Mouse (Mus musculus) layer of hippocampus, adult 2 months (tissue): ENCODE measurements around the gene Serpina7. TPM values are rescaled to one million over a fixed set of nuclear protein-coding genes. Genes with fewer than 3 reads are reported as not detected.

Experiments used
- DNase-seq, 2 experiments: peaks; one replicate each; pipeline ENCODE4 v3.0.0; 2022; ENCODE audit warnings: low spot score in 2 of 2
- H3K27ac ChIP-seq: fragments of 200-600 bp; 2 replicates; pipeline ENCODE4 v1.8.1; 2022
- H3K4me3 ChIP-seq: fragments of 200-600 bp; 2 replicates; pipeline ENCODE4 v1.8.1; 2022; ENCODE audit warnings: mild to moderate bottlenecking
- CTCF ChIP-seq: fragments of 200-600 bp; conservative IDR thresholded peaks from 2 replicates; pipeline ENCODE4 v1.8.1; 2022; ENCODE audit warnings: antibody characterized with exemption, mild to moderate bottlenecking, moderate library complexity
- long read RNA-seq, 2 experiments: library from polyadenylated mRNA; stranded (forward); transcript quantifications; one replicate each; pipeline ENCODE4 v2.0.0; 2021; ENCODE audit warnings: borderline mapping rate in 2 of 2
- total RNA-seq, 2 experiments: library from RNA; stranded (reverse); gene quantifications; 2 replicates each; pipeline ENCODE4 v1.2.3; 2021

Serpina7 gene
- total RNA-seq = not detected
- long read RNA-seq, experiment 1 = 0 reads
- long read RNA-seq, experiment 2 = 0 reads

DNA sequence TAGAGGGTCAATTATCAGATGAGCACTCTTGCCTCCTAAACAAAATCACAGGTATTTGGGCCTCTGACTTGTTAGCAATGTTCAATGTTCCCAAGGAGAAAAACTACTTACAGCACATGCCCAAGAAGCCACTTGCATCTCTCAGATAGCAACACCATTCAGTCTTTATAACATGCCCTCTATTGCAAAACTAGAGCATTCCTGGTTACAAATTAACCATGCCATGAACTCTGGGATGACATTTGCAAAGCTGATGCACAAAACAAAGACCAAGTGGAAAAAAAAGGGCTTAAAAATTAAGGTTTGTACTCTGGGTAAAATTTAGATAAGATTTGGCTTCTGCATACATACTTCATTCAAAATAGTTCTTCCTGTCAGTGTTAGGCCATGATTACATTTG is at the start of gene Serpina7:
Gene Serpina7 (minus strand): TSS at position 160 of the 400 bp plus-strand sequence.
- no peak within 1 kb of the TSS for H3K27ac ChIP-seq
- no peak for TF ChIP-seq CTCF
- H3K4me3 ChIP-seq = no peak within 1 kb of the TSS
- no peak for DNase-seq

DNA sequence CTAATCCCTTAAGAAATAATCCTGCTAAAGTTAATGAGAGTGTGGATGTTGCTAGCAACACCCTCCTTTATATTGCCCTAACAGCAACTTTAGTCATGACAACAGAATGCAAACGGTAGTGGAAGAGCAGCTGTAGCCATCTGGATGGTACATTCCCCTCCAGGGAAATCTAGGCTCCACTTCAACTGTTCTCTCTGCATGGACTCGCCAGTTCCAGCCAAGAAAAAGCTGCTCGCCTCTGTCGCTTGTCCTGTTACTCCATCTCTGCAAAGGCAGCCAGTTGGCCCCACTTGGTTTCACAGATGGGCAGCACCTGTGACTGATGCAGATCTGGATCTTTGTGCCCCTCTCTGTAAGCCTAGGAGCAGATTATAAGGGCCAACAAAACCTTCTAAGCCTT is 49.0 kb upstream of the Serpina7 start:
- H3K4me3 ChIP-seq = no peak overlapping the region
- DNase-seq = no peak
- no peak for TF ChIP-seq CTCF
- H3K27ac ChIP-seq = no peak overlapping the region

DNA sequence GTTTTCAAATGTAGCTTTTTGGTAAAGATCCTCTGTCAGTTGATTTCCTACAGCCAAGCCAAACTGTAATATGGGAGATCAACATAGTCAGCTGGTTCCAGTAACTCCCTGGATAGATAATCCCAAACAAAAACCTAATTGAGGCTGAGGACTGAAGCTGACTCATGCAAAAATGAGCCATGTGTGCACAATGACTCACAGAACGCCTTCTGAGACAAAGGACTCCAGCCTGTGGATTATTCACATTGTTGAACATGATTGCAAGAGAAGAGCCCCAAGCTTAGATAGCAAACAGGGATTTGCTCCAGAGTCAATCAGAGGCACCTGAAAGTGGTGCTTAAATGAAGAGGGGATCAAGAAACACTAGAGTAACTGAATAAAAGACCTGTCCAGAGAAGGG is 12.2 kb upstream of the Serpina7 start:
- Histone ChIP-seq H3K27ac (no peak overlapping the region), H3K4me3 (no peak overlapping the region)
- TF ChIP-seq CTCF = no peak
- no peak for DNase-seq

DNA sequence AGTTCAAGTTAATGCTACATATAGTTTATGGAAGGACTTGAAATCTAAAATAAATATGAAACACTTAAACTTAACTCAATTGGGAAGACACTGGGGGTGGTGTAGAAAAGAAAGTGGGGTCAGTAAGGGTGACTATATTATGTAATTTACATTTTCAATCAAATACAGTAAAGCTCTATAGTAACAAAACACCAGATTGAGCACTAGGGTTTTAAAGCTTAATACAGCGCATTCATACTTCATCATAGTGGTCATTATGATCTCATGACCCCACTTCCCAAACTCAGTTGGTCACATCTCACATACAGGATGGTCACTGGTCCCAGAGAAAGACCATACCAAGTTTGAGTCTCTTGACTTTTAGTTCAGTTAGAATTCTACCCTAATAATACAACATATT is 907 bp upstream of the Serpina7 start, which contains the start of gene 4930513O06Rik:
Gene 4930513O06Rik (plus strand): TSS at position 301 of the 400 bp plus-strand sequence.
- H3K27ac ChIP-seq = no peak within 1 kb of the TSS
- DNase-seq = no peak
- no peak for TF ChIP-seq CTCF
- H3K4me3 ChIP-seq = no peak within 1 kb of the TSS

DNA sequence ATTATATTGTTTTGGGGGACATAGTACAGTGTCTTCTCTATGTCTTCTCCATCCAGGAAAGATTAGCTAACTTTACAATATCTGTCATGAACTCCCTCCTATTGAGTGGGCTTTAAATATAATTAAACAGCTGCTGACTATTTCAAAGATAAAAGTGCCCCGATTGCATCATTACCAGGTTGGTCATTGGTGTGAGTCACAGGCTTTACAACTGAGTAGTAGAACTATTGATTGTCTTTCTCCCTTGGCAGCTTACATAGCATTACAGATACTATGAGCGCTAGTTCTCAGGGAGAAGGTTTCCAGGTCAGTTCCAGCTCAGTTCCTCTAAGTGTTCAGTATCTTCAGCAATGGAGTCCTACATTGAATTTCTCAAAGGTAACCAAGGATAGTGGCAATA is 6.5 kb downstream of the Serpina7 start:
- Histone ChIP-seq H3K27ac (no peak overlapping the region), H3K4me3 (no peak overlapping the region)
- no peak for DNase-seq
- TF ChIP-seq CTCF = no peak

DNA sequence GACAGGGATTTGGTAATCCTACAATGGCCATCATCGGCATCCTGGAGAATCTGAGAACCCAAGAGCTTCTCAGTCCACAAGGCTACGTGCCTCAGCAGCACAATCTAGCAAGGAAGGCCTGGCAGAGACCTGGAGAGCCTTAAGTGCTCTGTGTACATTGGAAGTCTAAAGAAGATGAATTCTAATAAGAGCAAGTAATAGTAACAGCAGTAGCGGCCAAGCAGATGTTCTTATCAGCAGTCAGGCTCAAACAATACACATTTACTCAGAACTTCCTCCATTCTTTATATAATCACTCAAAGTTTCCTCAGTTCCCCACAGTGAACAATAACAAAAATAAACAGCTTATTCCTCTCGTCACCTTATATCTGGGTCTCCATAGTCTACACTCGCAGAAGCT is 21.0 kb downstream of the Serpina7 start:
- H3K4me3 ChIP-seq = no peak overlapping the region
- no peak overlapping the region for H3K27ac ChIP-seq
- DNase-seq = no peak
- TF ChIP-seq CTCF = no peak

DNA sequence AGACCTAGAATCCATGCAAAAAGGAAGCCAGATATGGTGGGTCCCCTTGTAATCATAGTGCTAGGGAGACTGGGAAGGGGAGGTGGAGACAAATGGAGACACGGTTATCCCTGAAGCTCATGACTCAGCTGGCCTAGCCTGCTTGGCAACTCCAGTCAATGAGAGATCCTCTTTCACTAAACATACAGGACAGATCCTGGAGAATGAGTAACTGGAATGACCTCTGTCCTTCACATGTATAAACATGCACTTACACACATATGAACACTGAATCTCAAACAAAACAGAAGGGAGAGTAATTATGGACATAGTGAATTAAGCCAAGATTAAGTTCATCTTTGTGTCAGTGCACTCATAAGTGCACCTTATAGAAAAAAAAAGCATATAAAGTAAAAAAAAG is 31.9 kb downstream of the Serpina7 start:
- H3K27ac ChIP-seq = no peak overlapping the region
- DNase-seq = no peak
- no peak for TF ChIP-seq CTCF
- H3K4me3 ChIP-seq = no peak overlapping the region

DNA sequence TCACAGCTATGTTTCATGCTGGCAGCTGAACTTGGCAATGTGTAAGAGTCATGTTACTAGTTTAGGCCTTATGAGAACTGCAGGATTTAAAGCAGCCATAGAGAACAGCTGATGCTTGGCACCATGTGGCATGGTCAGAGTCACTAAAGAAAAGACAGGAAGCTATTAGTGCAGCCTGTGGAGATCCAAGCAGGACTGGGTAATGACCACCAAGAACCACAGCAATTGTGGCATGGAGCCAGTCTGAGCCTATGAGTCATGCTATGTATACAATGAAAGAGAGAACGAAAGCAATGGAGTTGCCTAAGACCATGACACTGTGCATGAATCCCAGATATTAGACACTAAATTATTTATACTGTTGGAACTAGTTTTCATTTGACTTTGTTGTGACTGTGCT is 33.1 kb downstream of the Serpina7 start:
- no peak overlapping the region for H3K27ac ChIP-seq
- no peak for TF ChIP-seq CTCF
- DNase-seq = no peak
- no peak overlapping the region for H3K4me3 ChIP-seq

DNA sequence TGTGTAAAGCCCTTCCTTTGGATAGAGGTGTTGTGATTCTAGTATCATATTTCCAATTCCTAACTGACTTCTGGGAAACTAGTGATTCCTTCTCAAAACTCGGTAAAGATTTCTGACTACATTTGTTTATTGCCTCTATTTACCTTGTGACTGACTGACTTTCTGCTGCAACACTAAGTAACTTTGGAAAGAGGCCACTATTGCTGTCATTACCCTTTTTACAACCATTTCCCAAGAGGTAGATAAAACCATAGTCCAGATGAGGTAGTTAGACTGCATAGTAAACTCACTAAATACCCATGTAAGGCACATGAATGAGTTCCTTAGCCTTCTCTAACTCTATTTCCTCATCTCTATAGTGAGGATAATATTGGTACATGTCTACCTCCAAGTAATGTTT is 43.9 kb downstream of the Serpina7 start:
- no peak overlapping the region for H3K27ac ChIP-seq
- H3K4me3 ChIP-seq = no peak overlapping the region
- no peak for DNase-seq
- TF ChIP-seq CTCF = no peak

DNA sequence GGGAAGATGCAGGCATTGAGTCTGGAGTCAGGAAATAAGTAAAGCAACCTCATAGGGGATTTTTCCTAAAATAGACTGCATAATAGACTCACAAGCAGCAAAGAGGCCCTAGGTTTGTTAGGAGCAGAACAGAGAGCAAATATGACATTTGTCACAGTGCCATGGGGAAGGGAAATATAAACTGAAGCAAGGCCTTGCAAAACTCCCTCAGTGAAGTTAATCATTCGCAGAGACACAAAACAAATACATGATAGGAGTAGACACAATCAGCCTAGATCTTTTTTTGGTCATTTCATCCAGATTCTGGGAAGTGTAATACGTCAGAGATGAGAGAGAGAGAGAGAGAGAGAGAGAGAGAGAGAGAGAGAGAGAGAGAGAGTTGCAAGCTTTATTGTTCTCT is 45.7 kb downstream of the Serpina7 start:
- TF ChIP-seq CTCF = no peak
- Histone ChIP-seq H3K27ac (no peak overlapping the region), H3K4me3 (no peak overlapping the region)
- no peak for DNase-seq

DNA sequence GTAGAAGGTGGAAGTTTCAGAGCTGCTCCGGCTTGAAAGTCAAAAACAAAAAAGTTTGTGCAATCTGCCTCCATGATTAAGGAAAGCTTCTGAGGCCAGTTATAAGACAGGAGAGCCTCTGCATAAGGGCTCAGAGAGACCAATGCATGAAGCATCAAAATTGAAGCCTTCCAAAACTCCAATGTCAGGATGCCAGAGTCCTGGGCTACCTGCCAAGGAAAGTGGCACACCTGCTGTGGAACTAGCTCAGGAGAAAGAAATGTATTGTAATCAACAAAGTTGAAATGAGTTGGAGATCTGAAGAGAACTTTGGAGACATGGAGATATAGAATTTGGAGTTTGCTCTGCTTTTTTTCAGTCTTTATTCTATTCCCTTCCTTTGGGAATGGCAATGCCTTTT is 47.4 kb downstream of the Serpina7 start:
- no peak for DNase-seq
- no peak overlapping the region for H3K27ac ChIP-seq
- H3K4me3 ChIP-seq = no peak overlapping the region
- TF ChIP-seq CTCF = no peak

Other genes starting within 250 kb of the Serpina7 start
- gene Nrk, start 170.8 kb downstream of the Serpina7 start, total RNA-seq = under 1 TPM in 1 of 2 experiments, not detected in 1; 0.05 TPM
- not detected for gene 4930513O06Rik, start 1.0 kb upstream of the Serpina7 start, total RNA-seq
- not detected for gene 4933428M09Rik, start 94.0 kb upstream of the Serpina7 start, total RNA-seq
- gene Mum1l1, start 124.8 kb upstream of the Serpina7 start, total RNA-seq = 1 to 10 TPM; 4.0 to 5.2 TPM
- gene Trap1a, start 248.4 kb upstream of the Serpina7 start, total RNA-seq = not detected